Mouse (Mus musculus): ENCODE measurements at regions not wholly inside any gene's neighbourhood (a gene's known extent, or its start where the extent isn't known, plus 50 kb on each side); places are given as distances from the start of the nearest gene placed in this dataset.

DNA sequence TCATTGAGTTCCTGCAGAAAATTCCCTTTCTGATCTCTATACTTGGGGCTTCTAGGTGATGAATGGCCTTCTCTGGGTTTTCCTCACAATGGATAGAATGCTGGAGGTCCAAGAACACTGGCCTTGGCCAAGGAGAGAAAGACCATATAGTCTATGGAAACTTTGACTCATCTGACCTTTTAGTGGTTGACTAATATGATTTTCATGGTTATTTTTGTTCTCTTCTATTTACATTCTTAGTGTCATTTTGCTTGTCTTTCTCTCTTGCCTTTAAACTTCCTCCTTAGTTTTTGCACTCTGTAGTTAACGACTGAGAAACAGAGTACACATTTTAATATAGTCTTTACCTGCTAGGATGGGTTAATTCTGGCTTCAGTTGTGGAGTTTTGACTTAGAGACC, 65.6 kb downstream of the Rtl9 start:
- DNase-seq = no peak

DNA sequence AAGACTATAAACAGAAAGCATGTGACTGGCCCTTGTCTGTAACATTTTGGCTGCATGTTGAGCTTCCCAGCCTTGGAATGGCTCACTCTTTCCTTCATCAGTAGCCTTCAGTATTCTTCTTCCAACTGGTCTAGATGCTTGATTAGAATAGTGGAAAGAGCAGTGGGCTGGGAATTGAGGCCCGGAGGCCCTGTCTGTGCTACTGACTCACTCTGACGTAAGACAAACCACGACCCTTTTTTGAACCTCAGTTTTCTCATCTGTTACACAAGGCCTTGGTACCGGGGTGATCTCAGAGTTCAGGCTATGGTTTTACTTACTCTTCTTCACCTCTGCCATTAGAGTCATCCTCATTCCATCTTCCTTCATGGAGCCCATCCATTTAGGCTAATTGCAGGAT, 95.2 kb downstream of the Rtl9 start:
- DNase-seq = no peak

DNA sequence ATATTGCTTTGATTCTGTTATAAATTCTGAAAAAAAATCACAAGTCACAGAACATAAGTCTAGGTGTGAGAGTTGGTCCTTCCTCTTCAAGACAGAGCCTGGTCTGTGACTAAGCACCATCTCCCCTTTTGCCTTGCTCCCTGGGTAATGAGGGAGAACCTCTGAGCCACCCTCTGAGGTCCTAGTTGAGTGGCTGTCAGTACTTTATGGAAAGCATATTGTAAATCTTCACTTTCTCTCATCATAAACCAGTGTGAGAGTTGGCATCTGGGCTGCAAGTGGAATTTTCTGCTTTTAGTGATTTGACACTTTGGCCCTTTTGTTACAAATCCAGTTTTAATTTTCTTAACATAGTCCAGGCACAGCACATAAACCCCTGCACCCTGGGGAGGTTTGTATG, 103.3 kb downstream of the Rtl9 start:
- peak; percentile 5 for DNase-seq

DNA sequence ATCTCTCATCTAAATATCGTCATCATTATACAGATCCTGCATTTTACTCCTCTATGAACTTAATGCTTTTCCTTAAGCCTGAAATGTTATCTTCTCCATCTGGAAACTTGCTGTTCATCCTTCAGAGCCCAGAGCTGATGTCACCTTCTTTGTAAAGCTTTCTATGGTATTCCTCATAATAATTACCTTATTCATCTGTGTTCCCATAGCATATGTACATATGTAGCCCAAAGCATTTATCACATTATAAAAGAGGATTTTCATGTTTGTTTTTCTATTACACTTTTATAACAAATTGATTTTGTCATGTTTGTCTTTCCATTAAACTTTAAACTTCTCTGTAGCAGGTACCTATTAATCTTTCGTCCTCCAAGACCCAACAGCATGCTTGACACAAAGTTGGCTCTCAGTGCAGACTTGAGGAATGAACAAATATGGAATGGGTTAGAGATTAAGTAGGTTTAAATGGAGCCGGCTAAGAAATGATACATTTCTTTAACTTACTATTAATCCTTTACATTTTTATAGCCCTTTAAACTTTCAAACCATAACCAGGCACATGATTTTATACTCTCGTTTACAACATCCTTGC, 104.5 kb downstream of the Rtl9 start:
- no peak for DNase-seq

DNA sequence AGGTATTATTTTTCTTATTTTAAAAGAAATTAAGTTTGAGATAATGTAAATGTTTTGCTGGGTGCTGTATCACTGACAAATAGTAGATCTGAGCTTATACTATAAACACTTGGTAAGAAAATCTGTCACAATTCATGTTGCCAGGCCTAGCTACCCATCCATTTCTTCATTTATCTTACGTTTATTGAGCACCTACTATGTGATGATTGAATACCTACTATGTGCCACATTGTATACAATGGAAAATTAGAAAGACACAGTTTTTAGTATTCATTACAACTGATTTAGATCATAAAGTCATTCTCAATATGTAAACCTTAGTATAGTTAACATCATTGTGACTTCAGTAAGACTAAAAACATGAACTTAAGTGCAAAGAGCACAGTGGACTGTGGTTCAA, 117.2 kb downstream of the Rtl9 start:
- no peak for DNase-seq
